Mouse (Mus musculus) urinary bladder, postnatal 25 days (tissue): ENCODE measurements around the gene Poc1b.
"Not testable (repeated sequence)": the region's sequence is repeated elsewhere in the genome, so short reads cannot be mapped to it uniquely, and the experiment has no call there.

ENCODE experiments used
- DNase-seq: peaks from one replicate; pipeline ENCODE4 v3.0.0; 2022; ENCODE audit warnings: low spot score

Poc1b gene

DNA sequence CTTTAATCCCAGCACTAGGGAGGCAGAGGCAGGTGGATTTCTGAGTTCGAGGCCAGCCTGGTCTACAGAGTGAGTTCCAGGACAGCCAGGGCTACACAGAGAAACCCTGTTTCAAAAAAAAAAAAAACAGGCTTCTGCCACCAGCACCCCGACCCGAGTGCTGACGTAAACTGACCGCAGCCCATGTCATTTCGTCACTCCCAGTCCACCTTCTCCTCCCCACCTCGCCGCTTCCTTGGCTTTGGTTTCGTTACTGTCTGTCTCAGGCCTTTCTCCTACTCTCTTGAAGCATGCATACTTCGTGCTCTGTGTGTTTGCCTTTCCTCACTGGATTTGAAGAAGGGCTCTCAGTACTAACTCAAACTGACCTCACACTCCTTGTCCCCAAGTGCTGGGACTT, 50.9 kb downstream of the Poc1b start:
- not testable (repeated sequence) for DNase-seq

DNA sequence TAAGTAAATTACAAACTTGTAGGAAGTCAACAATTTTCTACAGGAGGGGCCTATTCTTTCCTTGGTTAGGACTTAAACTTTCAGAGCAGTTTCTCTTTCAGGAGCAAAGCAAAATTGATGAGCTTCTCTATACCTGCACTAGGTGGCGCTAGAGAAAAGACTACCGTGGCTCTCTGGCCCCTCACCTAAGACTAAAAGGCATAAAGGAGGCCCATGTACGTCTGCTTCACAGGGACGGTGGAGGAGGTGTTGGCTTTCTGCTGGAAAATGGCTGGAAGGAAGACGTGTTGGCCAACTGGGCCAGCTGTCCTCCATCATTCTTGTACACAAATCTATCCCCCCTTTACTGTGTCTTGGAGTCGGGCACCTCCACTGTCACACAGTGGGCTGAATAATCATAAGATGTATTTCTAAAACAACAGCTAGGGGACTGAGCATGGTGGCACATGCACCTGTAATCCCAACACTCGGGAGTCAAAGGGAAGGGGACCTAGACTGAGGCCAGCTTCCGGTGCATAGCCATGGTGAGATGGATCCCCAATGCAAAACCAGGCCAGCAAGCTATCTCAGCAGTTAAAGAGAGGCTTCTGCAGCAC, 55.2 kb downstream of the Poc1b start:
- DNase-seq, result no peak

DNA sequence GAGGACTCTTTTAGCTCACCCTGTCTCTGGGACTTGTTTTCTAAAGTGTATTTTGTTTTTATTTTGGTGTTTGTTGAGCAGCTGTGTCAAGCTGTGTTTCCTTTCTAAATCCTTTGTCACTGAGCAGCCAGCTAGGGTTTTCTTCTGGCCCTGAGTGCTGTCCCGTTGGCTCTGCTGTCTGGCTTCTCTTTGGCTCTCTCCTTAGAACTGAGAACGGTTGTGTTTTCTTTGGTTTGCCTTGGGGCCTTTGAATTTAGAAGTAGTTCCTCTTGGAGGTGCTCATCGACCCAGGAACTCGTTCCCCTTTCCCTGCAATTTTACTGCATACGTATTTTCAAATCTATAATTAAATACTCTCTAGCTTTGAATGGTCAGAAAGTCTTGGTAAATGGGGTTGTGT, 56.2 kb downstream of the Poc1b start:
- DNase-seq, result no peak

DNA sequence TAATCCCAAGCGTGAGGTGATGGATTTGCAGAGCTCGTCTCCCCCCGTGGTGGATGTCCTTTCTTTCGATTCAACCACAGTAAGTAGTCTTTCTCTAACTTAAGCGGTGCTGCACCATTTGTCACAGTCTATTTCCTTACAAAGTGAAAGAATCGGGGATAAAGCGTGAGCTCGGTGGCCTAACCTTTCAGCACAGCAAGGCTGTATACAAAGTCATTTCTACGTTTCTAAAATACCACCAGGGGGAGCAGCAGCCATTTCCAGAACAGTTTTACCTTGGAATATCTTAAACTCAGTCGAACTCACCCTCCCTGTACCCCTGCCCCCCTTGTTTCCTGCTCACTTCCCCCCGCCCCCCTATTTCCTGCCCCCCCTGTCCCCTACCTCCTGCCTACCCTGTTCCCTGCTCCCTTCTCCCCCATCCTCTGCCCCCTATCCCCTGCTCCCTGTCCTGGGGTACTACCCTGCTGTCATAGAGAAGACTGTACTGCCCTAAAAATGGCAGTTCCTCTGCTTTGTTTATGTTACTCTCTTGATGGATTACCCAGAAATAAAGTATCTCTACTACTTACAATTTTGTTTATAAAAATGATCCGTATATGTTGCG, 58.1 kb downstream of the Poc1b start:
- no peak for DNase-seq

DNA sequence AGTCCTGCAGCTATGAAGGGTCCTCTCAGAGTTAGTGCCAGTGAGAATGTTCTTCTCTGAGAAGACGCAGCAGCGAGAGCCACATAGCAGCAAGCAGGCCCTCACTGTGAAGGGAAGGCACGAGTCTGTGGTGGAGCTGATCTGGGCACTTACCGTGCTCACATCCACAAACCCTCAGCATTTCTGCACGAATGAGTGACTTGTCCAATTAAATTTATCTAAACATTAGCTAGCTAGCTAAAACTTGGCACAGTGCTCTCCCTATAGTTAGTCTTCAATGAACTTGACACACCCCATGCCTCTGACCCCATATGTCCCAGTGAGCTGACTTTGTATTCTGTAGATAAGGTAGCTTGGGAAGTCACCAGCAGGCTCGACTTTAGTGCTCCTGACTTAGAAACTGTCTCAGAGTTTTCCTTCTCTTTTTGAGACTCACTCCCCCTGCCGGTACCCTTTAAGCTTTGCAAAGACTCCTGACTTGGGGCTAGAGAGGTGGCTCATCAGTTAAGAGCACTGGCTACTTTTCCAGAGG, 59.0 kb downstream of the Poc1b start:
- no peak for DNase-seq

GRCm38 (mm10) chr10:99166392-99166791, 59.6 kb downstream of the Poc1b start:
- no peak for DNase-seq

DNA sequence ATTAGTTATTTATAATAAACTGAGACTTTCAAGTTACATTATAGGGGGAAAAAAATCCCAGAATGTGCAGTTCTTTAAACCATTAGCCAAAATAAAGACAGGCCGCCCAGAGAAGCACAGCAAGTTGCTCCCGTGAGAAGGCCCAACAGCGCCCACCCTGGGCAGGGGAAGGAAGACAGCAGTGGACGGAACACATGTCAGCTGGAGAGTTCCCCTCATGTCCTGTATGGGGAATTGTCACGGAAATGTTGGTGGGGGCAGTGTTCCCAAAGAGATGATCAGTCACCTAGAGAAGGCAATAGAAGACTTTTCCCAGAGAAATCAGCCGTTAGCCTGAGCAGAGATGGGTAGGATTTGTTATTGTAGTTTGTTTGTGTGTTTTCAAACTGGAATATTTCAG, 61.6 kb downstream of the Poc1b start:
- no peak for DNase-seq

DNA sequence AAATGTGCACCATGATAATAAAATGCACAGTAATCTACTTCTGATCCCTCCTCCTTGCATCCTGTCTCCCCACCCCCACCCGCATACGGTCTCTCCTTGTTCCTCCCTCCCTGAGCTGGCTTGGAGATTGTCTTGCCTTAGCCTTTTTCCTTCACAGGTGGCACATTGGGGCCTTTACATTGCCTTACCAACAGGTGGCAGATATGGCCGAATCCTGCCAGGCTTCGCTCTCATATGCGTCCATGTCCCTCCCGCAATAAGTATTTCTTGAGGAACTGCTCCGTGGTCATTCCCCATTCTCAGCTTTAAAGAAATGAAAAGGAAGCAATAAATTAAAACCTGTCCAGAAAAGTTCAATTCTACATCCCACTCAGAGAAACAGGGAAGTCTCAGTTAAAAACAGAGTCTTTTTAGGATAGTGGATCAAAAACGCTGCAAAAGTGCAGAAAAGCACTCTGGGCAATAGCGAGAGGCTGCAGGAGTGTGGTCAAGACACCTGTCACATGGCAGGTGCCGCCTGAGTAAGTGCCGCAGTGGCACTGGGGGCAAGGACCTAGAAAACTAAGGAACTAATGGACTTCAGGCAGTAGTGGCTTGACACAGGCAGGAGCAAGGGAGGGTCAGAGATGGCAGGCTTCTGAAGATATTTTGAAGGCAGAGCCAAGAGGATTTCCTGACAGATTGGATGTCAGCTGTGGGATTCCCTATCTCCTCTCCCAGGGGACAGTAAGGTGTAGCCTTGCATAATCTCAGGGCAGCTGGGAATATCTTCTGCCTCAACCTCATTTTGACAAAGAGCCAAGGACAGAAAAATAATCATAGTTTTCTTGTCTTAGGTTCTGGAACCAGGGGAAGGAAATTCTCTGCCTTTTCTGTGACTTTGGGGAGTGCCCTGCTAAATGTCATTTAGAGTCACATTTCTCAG, 62.3 kb downstream of the Poc1b start:
- no peak for DNase-seq

GRCm38 (mm10) chr10:99169765-99170129, 62.9 kb downstream of the Poc1b start:
- no peak for DNase-seq

- DNase-seq, result no peak
These were observed 65.2 kb downstream of the Poc1b start for GRCm38 (mm10) chr10:99171961-99172497.

- DNase-seq, result no peak
These were observed 66.2 kb downstream of the Poc1b start for GRCm38 (mm10) chr10:99172906-99173507.

DNA sequence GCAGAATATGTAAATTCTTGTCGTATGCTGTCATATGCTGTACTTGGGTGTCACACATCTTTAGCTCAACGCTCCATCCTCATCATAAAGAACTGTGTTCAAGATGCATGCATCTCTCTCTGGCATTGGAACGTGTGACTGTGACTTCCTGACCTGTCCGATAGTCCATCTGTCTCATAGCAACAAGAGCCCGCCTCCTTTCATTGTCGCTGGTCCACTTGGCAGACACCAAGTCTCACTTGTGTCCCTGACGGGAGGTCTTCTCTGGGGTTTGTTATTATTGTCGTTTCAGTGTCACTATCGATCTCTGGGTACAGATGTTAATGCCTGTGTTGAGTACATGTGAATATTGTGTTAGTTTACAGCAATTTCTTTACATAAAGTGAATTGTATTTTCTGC, 70.1 kb downstream of the Poc1b start:
- no peak for DNase-seq

DNA sequence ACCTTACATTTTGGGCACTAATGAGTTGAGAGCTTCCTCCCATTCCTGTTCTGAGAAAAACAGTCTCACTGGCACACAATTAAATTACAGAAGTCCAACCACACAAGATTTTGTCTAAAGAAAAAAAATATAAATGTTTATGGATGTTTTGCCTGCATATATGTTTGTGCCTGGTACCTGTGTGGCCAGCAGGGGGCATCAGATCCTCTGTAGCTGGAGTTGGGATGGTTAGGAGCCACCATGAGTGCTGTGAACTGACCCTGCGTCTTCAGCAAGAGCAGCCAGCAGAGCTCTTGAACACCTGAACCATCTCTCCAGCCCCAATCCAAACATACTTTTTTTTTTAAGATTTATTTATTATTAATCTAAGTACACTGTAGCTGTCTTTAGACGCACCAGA, 71.3 kb downstream of the Poc1b start:
- DNase-seq, result no peak

DNA sequence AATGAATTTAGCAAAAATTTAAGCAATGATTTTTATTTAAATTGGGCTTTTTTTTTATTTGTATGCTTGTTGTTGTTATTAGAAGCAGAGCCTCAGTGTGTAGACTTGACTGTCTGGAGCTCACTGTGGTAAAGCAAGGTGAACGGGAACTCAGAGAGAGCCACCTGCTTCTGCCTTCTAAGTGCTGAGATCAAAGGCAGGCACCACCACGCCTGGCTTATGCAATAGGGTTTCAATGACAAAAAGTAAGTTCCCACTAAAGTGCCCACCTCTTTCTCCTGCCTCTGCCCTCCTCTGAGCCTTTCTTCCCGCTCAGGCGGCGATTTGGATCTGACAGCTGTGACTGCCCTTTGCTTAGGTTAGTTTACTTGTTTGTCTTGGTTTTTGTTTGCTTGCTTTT, 72.3 kb downstream of the Poc1b start:
- DNase-seq, result no peak

DNA sequence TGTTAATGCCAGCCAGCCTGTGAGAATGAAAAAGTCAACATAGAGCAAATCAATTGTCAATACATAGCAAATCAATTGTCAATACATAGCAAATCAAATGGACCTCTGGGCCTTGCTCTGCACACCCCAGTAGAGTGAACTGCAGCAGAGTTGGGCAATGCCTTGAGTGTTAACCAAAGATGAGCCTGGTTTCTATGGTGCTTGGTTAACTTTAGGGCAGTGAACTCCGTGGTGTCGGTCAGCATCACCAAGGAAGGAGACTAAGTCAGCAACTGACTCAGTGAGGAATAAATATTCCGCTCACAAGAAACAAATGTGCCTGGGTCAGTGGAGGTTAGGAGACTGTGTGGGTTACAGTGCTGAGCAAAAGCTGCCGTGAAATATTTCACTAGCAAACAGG, 72.7 kb downstream of the Poc1b start:
- no peak for DNase-seq

DNA sequence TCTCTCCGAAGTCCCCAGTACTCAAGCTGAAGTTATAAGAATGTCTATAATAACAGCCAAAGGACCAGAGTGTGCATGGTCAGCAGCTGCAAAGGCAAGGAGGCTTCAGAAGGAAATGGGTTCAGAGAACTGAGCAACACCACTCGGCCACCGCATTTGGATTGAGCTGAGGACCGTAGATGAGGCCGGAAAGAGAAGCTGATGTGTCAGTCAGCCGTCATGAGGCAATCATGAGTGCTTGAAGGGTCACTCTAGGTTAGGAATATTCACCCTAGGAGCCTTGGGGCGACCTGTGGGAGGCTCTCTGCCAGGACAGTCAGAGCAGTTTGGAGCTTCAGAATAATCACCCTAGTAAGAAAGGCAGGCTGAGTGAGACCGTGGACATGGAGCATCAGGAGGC, 74.7 kb downstream of the Poc1b start:
- no peak for DNase-seq

- no peak for DNase-seq
These were observed 75.3 kb downstream of the Poc1b start for GRCm38 (mm10) chr10:99182107-99182506.

- DNase-seq, result no peak
These were observed 81.3 kb downstream of the Poc1b start for GRCm38 (mm10) chr10:99188175-99188574.

- no peak for DNase-seq
These were observed 82.1 kb downstream of the Poc1b start for GRCm38 (mm10) chr10:99188656-99189603.

DNA sequence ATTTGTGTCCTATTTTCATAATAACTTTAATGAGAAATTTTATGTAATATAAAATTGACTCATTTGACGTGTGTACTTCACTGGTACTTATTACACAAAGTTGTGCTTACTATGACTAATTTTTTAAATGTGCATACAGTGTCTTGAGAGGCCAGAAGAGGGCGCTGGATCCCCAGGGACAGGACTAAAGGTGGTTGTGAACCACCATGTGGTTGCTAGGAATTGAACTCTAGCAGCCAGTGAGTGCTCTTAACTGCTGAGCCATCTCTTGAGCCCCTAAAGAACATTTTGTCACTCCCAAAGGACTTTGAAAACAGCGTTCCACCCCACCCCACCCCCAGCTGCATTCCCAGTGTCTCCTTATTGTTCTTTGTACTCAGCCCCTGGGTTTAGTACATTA, 84.0 kb downstream of the Poc1b start:
- DNase-seq, result peak; percentile 44

DNA sequence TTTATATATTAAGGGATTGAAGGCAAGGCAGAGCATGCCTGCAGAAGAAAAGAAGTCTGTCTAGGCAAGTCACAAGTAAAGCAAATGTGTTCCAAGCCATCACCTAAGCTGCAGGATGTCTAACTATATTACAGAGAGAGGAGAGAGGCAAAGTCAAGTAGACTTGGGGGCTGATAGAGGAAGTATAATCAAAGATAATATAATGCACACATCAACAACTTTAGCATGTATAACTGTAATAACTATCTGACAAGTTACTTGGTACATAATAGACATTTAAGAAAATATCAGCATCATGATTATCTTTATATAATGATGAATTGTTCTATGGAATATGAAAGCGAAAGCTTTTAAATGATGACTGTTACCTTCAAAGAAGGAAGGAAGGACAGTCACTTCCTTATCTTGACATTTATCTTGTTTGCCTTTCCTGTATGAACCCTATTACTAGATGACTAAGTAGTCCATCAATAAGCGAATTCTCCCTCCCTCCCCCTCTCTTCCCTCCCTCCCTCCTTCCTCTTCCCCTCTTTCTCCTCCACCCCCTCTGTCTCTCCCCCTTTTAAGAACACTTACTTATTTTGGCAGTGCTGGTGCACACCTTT, 87.7 kb downstream of the Poc1b start:
- DNase-seq, result no peak
